Mouse (Mus musculus) CH12.LX (cell line): ENCODE results near the gene Lta. TPM values are rescaled to one million over a fixed set of nuclear protein-coding genes. Genes with fewer than 3 reads are reported as not detected.

Experiments used
- DNase-seq: peaks from one replicate; pipeline ENCODE4 v3.0.0-alpha.2; 2013; ENCODE audit errors: extremely low read depth
- H3K27ac ChIP-seq: 2 replicates; pipeline ENCODE4 v1.5.1; 2012; ENCODE audit warnings: low read depth, mild to moderate bottlenecking, control low read depth, moderate library complexity; ENCODE audit not compliant: insufficient read depth
- H3K27me3 ChIP-seq: replicated peaks from 2 replicates; pipeline ENCODE3; 2012; ENCODE audit warnings: inconsistent platforms
- H3K36me3 ChIP-seq, 2 experiments: replicated peaks in 1 of 2; 2 replicates each; pipeline versions ENCODE3 to v1.6.1; 2012; ENCODE audit warnings: inconsistent platforms in 1 of 2, low read length in 1 of 2, mild to moderate bottlenecking in 1 of 2, mixed read lengths in 1 of 2, moderate library complexity in 1 of 2; ENCODE audit not compliant: control insufficient read depth in 1 of 2, insufficient read depth in 1 of 2
- H3K4me1 ChIP-seq, 2 experiments: 2 replicates each; pipeline ENCODE4 v1.6.1; 2012; ENCODE audit warnings: inconsistent platforms in 1 of 2, moderate library complexity in 1 of 2; ENCODE audit not compliant: insufficient read depth in 2 of 2, control insufficient read depth in 1 of 2
- H3K4me2 ChIP-seq: 2 replicates; pipeline ENCODE4 v1.6.1; 2012; ENCODE audit warnings: low read depth, mild to moderate bottlenecking, control low read depth; ENCODE audit not compliant: poor library complexity, insufficient read depth, severe bottlenecking
- H3K4me3 ChIP-seq, 3 experiments: fragments of 150-350 bp in 1 of 3; sonication (generic) in 1 of 3; replicated peaks in 1 of 3; 2 replicates each; pipeline versions ENCODE3 to v1.5.1; 2011 to 2012; ENCODE audit warnings: low read depth in 2 of 3, low read length in 2 of 3, mild to moderate bottlenecking in 2 of 3, moderate library complexity in 2 of 3, control low read depth in 1 of 3, improper control_type of control experiment in 1 of 3, inconsistent platforms in 1 of 3, mixed read lengths in 1 of 3; ENCODE audit not compliant: poor library complexity in 1 of 3
- H3K79me2 ChIP-seq: replicated peaks from 2 replicates; pipeline ENCODE4 v1.6.1; 2012; ENCODE audit warnings: mild to moderate bottlenecking, moderate library complexity; ENCODE audit not compliant: control insufficient read depth, poor library complexity, insufficient read depth, severe bottlenecking; ENCODE audit errors: extremely low read depth
- H3K9ac ChIP-seq: 2 replicates; pipeline ENCODE4 v1.6.1; 2012; ENCODE audit warnings: low read depth, mild to moderate bottlenecking, control low read depth, moderate library complexity; ENCODE audit not compliant: insufficient read depth
- H3K9me3 ChIP-seq: replicated peaks from 2 replicates; pipeline ENCODE3; 2012; ENCODE audit warnings: low read length, inconsistent platforms, mixed read lengths
- BHLHE40 ChIP-seq: IDR thresholded peaks from 2 replicates; pipeline ENCODE4 v1.6.1; 2011; ENCODE audit warnings: mild to moderate bottlenecking, low read depth, low read length, improper control_type of control experiment
- CHD2 ChIP-seq: IDR thresholded peaks from 2 replicates; pipeline ENCODE4 v1.6.1; 2011; ENCODE audit warnings: low read length, improper control_type of control experiment
- CTCF ChIP-seq, 2 experiments: IDR thresholded peaks in 1 of 2; conservative IDR thresholded peaks in 1 of 2; 2 replicates each; pipeline ENCODE4 v1.5.1; 2011 to 2012; ENCODE audit warnings: low read depth in 2 of 2, low read length in 2 of 2, improper control_type of control experiment in 1 of 2, inconsistent platforms in 1 of 2, mild to moderate bottlenecking in 1 of 2, moderate library complexity in 1 of 2
- EP300 ChIP-seq: IDR thresholded peaks from 2 replicates; pipeline ENCODE4 v1.6.1; 2011; ENCODE audit warnings: low read length, improper control_type of control experiment
- GABPA ChIP-seq: IDR thresholded peaks from 2 replicates; pipeline ENCODE4 v1.6.1; 2012; ENCODE audit warnings: low read depth, low read length, improper control_type of control experiment, inconsistent platforms; ENCODE audit not compliant: insufficient replicate concordance
- HCFC1 ChIP-seq: IDR thresholded peaks from 2 replicates; pipeline ENCODE4 v1.6.1; 2012; ENCODE audit warnings: low read depth, mild to moderate bottlenecking, inconsistent platforms, low read length, improper control_type of control experiment
- JUND ChIP-seq: conservative IDR thresholded peaks from 2 replicates; pipeline ENCODE4 v1.6.1; 2011; ENCODE audit warnings: low read depth, low read length, improper control_type of control experiment
- KAT2A ChIP-seq: IDR thresholded peaks from 2 replicates; pipeline ENCODE4 v1.6.1; 2012; ENCODE audit warnings: low read length, improper control_type of control experiment, inconsistent platforms; ENCODE audit not compliant: insufficient replicate concordance
- MAFK ChIP-seq: IDR thresholded peaks from 2 replicates; pipeline ENCODE4 v1.6.1; 2011; ENCODE audit warnings: low read length, improper control_type of control experiment; ENCODE audit not compliant: insufficient replicate concordance
- MEF2A ChIP-seq: IDR thresholded peaks from 2 replicates; pipeline ENCODE4 v1.6.1; 2014; ENCODE audit warnings: low read depth, mild to moderate bottlenecking, inconsistent platforms, low read length, improper control_type of control experiment, borderline replicate concordance
- MXI1 ChIP-seq: IDR thresholded peaks from 2 replicates; pipeline ENCODE4 v1.6.1; 2011; ENCODE audit warnings: mild to moderate bottlenecking, low read depth, low read length, improper control_type of control experiment
- NRF1 ChIP-seq: IDR thresholded peaks from 2 replicates; pipeline ENCODE4 v1.6.1; 2014; ENCODE audit warnings: low read depth, mild to moderate bottlenecking, inconsistent platforms, low read length, improper control_type of control experiment, moderate library complexity
- POLR2A ChIP-seq: IDR thresholded peaks from 2 replicates; pipeline ENCODE4 v1.6.1; 2011; ENCODE audit warnings: low read depth, mild to moderate bottlenecking, improper control_type of control experiment, low read length
- POLR2AphosphoS2 ChIP-seq: IDR thresholded peaks from 2 replicates; pipeline ENCODE4 v1.6.1; 2011; ENCODE audit warnings: low read depth, low read length, improper control_type of control experiment
- RCOR1 ChIP-seq: conservative IDR thresholded peaks from 2 replicates; pipeline ENCODE4 v1.6.1; 2012; ENCODE audit warnings: low read depth, mild to moderate bottlenecking, inconsistent platforms, low read length, improper control_type of control experiment
- SIN3A ChIP-seq: IDR thresholded peaks from 2 replicates; pipeline ENCODE4 v1.6.1; 2012; ENCODE audit warnings: low read length, improper control_type of control experiment, inconsistent platforms
- SMC3 ChIP-seq: IDR thresholded peaks from 2 replicates; pipeline ENCODE4 v1.6.1; 2011; ENCODE audit warnings: low read depth, low read length, improper control_type of control experiment
- TBP ChIP-seq: conservative IDR thresholded peaks from 2 replicates; pipeline ENCODE4 v1.6.1; 2011; ENCODE audit warnings: low read depth, low read length, improper control_type of control experiment
- TCF12 ChIP-seq: IDR thresholded peaks from 2 replicates; pipeline ENCODE4 v1.6.1; 2014; ENCODE audit warnings: low read depth, mild to moderate bottlenecking, inconsistent platforms, low read length, improper control_type of control experiment
- UBTF ChIP-seq: IDR thresholded peaks from 2 replicates; pipeline ENCODE4 v1.6.1; 2012; ENCODE audit warnings: low read depth, mild to moderate bottlenecking, inconsistent platforms, low read length, improper control_type of control experiment, moderate library complexity
- USF1 ChIP-seq: IDR thresholded peaks from 2 replicates; pipeline ENCODE4 v1.6.1; 2014; ENCODE audit warnings: low read depth, mild to moderate bottlenecking, inconsistent platforms, low read length, improper control_type of control experiment
- ZNF384 ChIP-seq: IDR thresholded peaks from 2 replicates; pipeline ENCODE4 v1.6.1; 2012; ENCODE audit warnings: low read depth, low read length, improper control_type of control experiment, inconsistent platforms
- dilution Hi-C: fragments of 300-500 bp; cut with MboI; formaldehyde crosslinking; loops from 2 replicates; pipeline ENCODE4 v1.14.3; 2020; ENCODE audit warnings: low sequenced_read_pairs; ENCODE audit not compliant: extremely low pct_unique_long_range_greater_than_20kb, extremely low pct_ligation_motif_present
- in situ Hi-C: fragments of 300-500 bp; cut with MboI; formaldehyde crosslinking; loops from 3 replicates; pipeline ENCODE4 v1.14.3; 2019; ENCODE audit warnings: low sequenced_read_pairs, low pct_ligation_motif_present, low pct_unique_long_range_greater_than_20kb, mixed read lengths
- polyA plus RNA-seq: library from polyadenylated mRNA; unstranded; fragments of >175 nt; gene quantifications from 2 replicates; pipeline ENCODE4 v1.2.1, GENCODE M21; 2012; ENCODE audit warnings: low read depth; ENCODE audit not compliant: insufficient read length
- total RNA-seq, 2 experiments: library from RNA; depleted of rRNA; stranded (reverse); fragments of 300-350 nt in 1 of 2; fragments of >200 nt in 1 of 2; gene quantifications; 2 replicates each; pipeline ENCODE4 v1.2.3; 2012 to 2014

Gene Lta
- total and polyA plus RNA-seq, 3 experiments = 13.4 to 53.0 (median 19.6) TPM

- no peak overlapping the region for H3K4me3 ChIP-seq
These were observed 42.0 kb upstream of the Lta start for GRCm38 (mm10) chr17:35247144-35247543.

GRCm38 (mm10) chr17:35245731-35246623 lies 40.8 kb upstream of the Lta start:
- TF ChIP-seq HCFC1 (no peak), SMC3 (peak; percentile 24; the same call in 1 of the 2 replicates), JUND (no peak), GABPA (no peak), TBP (no peak), MAFK (no peak), NRF1 (peak; percentile 7; the same call in 1 of the 2 replicates), UBTF (no peak), KAT2A (no peak), SIN3A (0 out of 2 replicates have a peak, but pooled peaks have one; percentile 22), POLR2A (0 out of 2 replicates have a peak, but pooled peaks have one; percentile 23), TCF12 (no peak), MEF2A (no peak), RCOR1 (no peak), EP300 (no peak), ZNF384 (no peak), CHD2 (no peak), CTCF (conservative IDR thresholded peaks at IDR 0.05 in 1 of 2, IDR thresholded peaks at IDR 0.05 in 1 of 2; ENCODE audit: low read depth in 2 of 2, low read length in 2 of 2) (peak; percentile 40 to 62; a peak in 2 of 4 replicates), MXI1 (no peak), BHLHE40 (no peak), USF1 (no peak)
- TF ChIP-seq, all 38 proteins: peak for 5
- no peak overlapping the region for H3K27ac ChIP-seq
- in situ Hi-C loops = no loop called here
- H3K4me1 ChIP-seq = peaks cover 3 to 32% of the 10 kb centered on the region in 2 experiments
- dilution Hi-C loops = no loop called here
- no peak overlapping the region for H3K9ac ChIP-seq
- peaks cover 69 to 82% of the 10 kb centered on the region in 2 experiments for H3K36me3 ChIP-seq
- peaks cover 14% of the 10 kb centered on the region for H3K27me3 ChIP-seq
- DNase-seq = no peak
- H3K79me2 ChIP-seq = peaks cover 59% of the 10 kb centered on the region
- no peak overlapping the region for H3K4me3 ChIP-seq
- H3K4me2 ChIP-seq = no peak overlapping the region
- H3K9me3 ChIP-seq = no peaks in the 10 kb centered on the region

More at GRCm38 (mm10) chr17:35247144-35247543, 42.0 kb upstream of the Lta start:
- Histone ChIP-seq H3K79me2 (peaks cover 54% of the 10 kb centered on the region), H3K27ac (no peak overlapping the region), H3K4me2 (no peak overlapping the region), H3K36me3 (peaks cover 79 to 92% of the 10 kb centered on the region in 2 experiments), H3K4me1 (peaks cover 3 to 32% of the 10 kb centered on the region in 2 experiments), H3K27me3 (peaks cover 15% of the 10 kb centered on the region), H3K9me3 (no peaks in the 10 kb centered on the region), H3K9ac (no peak overlapping the region)
- DNase-seq = no peak
- 0 out of 2 replicates have a peak, but pooled peaks have one; percentile 48 for TF ChIP-seq POLR2AphosphoS2
- no peak for TF ChIP-seq MEF2A
- no peak for TF ChIP-seq CTCF (conservative IDR thresholded peaks at IDR 0.05 in 1 of 2, IDR thresholded peaks at IDR 0.05 in 1 of 2; ENCODE audit: low read depth in 2 of 2, low read length in 2 of 2)
- in situ Hi-C loops = no loop called here
- dilution Hi-C loops = no loop called here
